Mouse (Mus musculus): Measurements from ENCODE around the gene Ttll8. TPM values are rescaled to one million over a fixed set of nuclear protein-coding genes. Genes with fewer than 3 reads are reported as not detected.

Ttll8 gene
- polyA plus RNA-seq, 1 experiment from 2014 or later: not detected

DNA sequence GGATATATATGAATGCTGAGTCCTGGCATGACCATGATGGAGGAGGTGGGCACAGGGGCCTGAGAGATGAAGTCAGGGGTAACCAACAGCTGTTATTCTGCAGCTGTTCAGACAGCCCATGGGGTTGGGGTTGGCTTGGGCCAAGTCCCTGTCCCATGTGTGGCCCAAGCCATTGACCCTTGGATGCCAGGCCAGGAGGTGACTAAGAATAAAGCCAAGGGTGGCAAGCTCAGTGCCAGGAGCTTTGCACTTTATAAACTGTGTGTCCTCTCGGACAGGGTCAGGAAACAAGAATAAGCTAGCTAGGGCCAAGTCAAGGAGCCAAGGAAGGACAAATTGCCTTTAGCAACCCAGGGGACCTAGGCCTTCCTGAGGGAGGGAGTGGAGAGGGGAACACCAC is 62.0 kb downstream of the Ttll8 start:
- Histone ChIP-seq H3K36me3 (replicated peaks; ENCODE audit: control insufficient read depth, insufficient read depth) (no peaks in the 10 kb centered on the region), H3K4me3 (replicated peaks; ENCODE audit: low read length) (no peak overlapping the region), H3K27me3 (ENCODE audit: control insufficient read depth, insufficient read depth, low read length) (peaks cover 7% of the 10 kb centered on the region), H3K4me2 (replicated peaks) (no peak overlapping the region), H3K4me1 (replicated peaks; ENCODE audit: control insufficient read depth, insufficient read depth, low read length) (peaks cover 4% of the 10 kb centered on the region; the same call in 1 of the 2 replicates), H3K9me3 (ENCODE audit: control insufficient read depth, low read length) (no peaks in the 10 kb centered on the region), H3K9ac (no peak overlapping the region), H3K27ac (no peak overlapping the region)
- no peak for DNase-seq (ENCODE audit: low spot score)
- 92% methylated on average over 1 of the region's 1 CpGs for WGBS
- ATAC-seq (ENCODE audit: low FRiP score): no peak

DNA sequence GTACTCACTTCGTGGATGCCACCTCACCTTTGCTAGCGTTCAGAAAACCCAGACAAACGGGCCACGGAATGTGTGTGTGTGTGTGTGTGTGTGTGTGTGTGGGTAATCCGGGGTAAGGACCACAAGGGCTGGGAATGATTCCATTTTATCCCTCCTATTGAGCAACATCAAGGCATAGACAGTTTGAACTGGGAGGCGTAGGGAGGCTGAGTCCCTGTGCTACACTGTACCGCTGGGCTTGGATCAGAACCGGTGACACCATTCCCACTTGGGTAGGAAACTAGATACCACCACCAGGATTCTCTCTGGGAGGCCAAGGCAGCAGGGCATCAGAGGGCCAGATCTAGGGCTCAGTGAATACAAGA is 62.6 kb downstream of the Ttll8 start:
- H3K27ac ChIP-seq: no peak overlapping the region
- no peak for DNase-seq (ENCODE audit: low spot score)

DNA sequence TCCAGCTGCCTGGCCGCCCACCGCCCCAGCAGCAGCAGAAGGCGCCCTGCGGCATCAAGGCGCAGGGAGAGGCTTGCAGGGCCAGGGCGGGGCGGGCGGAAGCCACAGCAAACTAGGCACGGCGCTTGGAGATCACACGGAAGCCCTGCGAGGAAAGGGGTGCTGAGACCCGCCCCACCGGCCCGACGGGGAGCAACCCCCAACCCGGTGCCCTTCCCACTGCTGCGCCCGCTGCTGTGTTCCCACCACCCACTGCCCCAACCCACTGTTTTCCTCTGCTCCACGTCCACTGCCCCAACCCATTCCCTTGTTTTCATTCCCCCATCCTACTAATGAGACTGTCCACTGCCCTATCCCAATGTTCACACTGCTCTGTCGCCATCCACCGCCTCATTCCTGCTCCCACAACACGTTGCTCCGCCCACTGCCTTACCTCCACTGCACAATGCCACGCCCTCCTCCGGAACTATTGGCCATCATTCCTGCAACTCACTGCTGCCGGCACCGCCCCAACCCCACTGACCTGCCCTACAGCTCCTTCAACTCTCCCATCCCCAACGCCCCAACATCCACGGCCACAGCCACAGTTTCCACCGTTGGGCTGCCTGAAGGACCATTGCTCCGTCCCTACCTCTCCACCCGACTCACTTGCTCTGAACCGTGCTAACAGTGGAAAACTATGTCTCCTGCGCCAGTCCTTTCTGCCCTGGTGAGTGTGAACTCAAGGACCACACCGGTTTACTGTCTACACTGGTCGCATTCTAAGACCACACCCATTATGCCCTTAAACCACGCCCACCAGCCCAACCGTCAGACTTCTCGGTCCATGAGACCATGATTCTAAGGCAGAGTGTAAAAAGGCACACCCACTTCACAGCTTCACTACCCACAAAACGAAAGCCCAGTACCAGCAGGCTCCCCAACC is 63.2 kb downstream of the Ttll8 start:
- peak overlapping the region; percentile 36 for H3K4me3 ChIP-seq (replicated peaks; ENCODE audit: low read length)
- DNase-seq (ENCODE audit: low spot score) (peak; percentile 74), ATAC-seq (ENCODE audit: low FRiP score) (peak; percentile 90)
- no peaks in the 10 kb centered on the region for H3K36me3 ChIP-seq (replicated peaks; ENCODE audit: control insufficient read depth, insufficient read depth)
- WGBS: 2% methylated on average over 41 of the region's 41 CpGs
- no peaks in the 10 kb centered on the region for H3K9me3 ChIP-seq (ENCODE audit: control insufficient read depth, low read length)
- H3K4me1 ChIP-seq (replicated peaks; ENCODE audit: control insufficient read depth, insufficient read depth, low read length): peaks cover 4% of the 10 kb centered on the region; the same call in 1 of the 2 replicates
- H3K9ac ChIP-seq: peak overlapping the region; percentile 58
- H3K4me2 ChIP-seq (replicated peaks): peak overlapping the region; percentile 83
- H3K27me3 ChIP-seq (ENCODE audit: control insufficient read depth, insufficient read depth, low read length): peaks cover 7% of the 10 kb centered on the region
- H3K27ac ChIP-seq: no peak overlapping the region

More for the DNA sequence above, 62.6 kb downstream of the Ttll8 start:
- H3K4me2 ChIP-seq (replicated peaks): peak overlapping the region; percentile 83; the same call in 1 of the 2 replicates
- H3K9ac ChIP-seq: no peak overlapping the region
- ATAC-seq (ENCODE audit: low FRiP score): no peak
- peaks cover 4% of the 10 kb centered on the region; the same call in 1 of the 2 replicates for H3K4me1 ChIP-seq (replicated peaks; ENCODE audit: control insufficient read depth, insufficient read depth, low read length)
- H3K9me3 ChIP-seq (ENCODE audit: control insufficient read depth, low read length): no peaks in the 10 kb centered on the region
- no peaks in the 10 kb centered on the region for H3K36me3 ChIP-seq (replicated peaks; ENCODE audit: control insufficient read depth, insufficient read depth)
- H3K27me3 ChIP-seq (ENCODE audit: control insufficient read depth, insufficient read depth, low read length): peaks cover 7% of the 10 kb centered on the region
- H3K4me3 ChIP-seq (replicated peaks; ENCODE audit: low read length): no peak overlapping the region
- WGBS: 67% methylated on average over 8 of the region's 8 CpGs

DNA sequence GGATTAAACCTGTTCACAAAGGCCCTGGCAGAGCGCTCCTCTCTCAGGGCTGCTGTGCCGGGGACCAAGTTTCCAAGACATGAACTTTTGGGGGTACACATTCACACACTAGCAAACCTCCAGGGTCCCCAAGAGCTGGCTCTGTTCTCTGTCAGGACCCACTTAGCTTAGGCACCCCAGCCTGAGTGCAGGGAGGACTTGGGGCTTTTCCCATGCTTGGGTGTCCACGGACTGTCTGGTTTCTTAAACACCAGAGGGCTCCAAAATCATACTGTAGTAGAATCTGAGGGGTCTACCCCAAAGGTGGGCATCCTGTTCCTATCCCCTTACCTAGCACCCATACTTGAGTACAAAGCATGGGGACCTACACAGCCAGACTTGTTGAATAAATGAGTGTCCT is 64.2 kb downstream of the Ttll8 start:
- no peaks in the 10 kb centered on the region for H3K36me3 ChIP-seq (replicated peaks; ENCODE audit: control insufficient read depth, insufficient read depth)
- peak overlapping the region; percentile 36 for H3K4me3 ChIP-seq (replicated peaks; ENCODE audit: low read length)
- no peak overlapping the region for H3K9ac ChIP-seq
- 86% methylated on average over 3 of the region's 3 CpGs for whole genome bisulfite sequencing
- H3K4me1 ChIP-seq (replicated peaks; ENCODE audit: control insufficient read depth, insufficient read depth, low read length): peaks cover 4% of the 10 kb centered on the region; the same call in 1 of the 2 replicates
- peak overlapping the region; percentile 83 for H3K4me2 ChIP-seq (replicated peaks)
- no peak for DNase-seq (ENCODE audit: low spot score)
- H3K27me3 ChIP-seq (ENCODE audit: control insufficient read depth, insufficient read depth, low read length): peaks cover 7% of the 10 kb centered on the region
- no peaks in the 10 kb centered on the region for H3K9me3 ChIP-seq (ENCODE audit: control insufficient read depth, low read length)
- no peak for ATAC-seq (ENCODE audit: low FRiP score)
- H3K27ac ChIP-seq: no peak overlapping the region

DNA sequence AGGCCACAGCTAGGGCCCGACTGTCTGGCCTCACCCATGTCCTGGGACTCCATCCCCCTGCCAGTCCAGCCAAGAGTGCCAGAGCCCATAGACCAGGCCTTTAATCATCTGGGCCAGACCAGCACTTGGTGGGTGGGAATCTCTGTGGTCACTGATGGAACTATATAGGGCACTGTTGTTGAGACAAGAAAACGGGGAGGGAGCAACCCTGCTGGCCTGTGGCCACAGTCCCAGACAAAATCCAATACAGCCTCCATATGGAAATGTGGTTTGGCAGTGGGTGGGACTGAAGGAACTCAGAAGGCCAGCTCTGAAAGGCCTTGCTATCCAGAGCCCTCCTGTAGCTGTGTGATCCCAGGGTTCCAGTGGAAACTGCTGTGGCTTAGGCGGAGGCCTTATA is 65.2 kb downstream of the Ttll8 start:
- Histone ChIP-seq H3K9ac (no peak overlapping the region), H3K27me3 (ENCODE audit: control insufficient read depth, insufficient read depth, low read length) (peaks cover 7% of the 10 kb centered on the region), H3K4me2 (replicated peaks) (no peak overlapping the region), H3K4me3 (replicated peaks; ENCODE audit: low read length) (no peak overlapping the region), H3K27ac (no peak overlapping the region), H3K9me3 (ENCODE audit: control insufficient read depth, low read length) (no peaks in the 10 kb centered on the region), H3K36me3 (replicated peaks; ENCODE audit: control insufficient read depth, insufficient read depth) (no peaks in the 10 kb centered on the region), H3K4me1 (replicated peaks; ENCODE audit: control insufficient read depth, insufficient read depth, low read length) (peaks cover 4% of the 10 kb centered on the region; the same call in 1 of the 2 replicates)
- DNase-seq (ENCODE audit: low spot score) (no peak), ATAC-seq (ENCODE audit: low FRiP score) (no peak)
- WGBS: 79% methylated on average over 3 of the region's 3 CpGs

DNA sequence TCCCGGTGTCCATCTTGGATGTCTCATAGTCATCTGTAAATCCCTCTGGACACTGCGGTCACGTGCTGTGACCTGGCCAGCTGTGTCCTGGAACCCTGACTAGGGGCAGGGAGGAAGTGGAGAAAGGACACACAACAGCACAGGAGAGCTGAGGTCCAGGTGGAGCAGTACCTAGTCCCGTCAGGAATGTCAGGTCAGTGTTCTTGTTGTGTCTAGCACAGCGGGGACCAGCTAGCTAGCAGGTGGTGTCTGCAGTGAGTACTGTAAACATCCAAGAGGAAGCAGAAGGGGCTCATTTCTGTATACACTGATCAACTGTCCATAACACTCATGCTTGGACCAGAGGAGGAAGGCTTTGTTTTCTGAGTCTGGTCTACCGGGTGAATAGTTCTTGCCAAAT is 68.8 kb downstream of the Ttll8 start:
- WGBS: 83% methylated on average over 6 of the region's 6 CpGs
- DNase-seq (ENCODE audit: low spot score): no peak
- Histone ChIP-seq H3K36me3 (replicated peaks; ENCODE audit: control insufficient read depth, insufficient read depth) (no peaks in the 10 kb centered on the region), H3K27ac (no peak overlapping the region), H3K4me3 (replicated peaks; ENCODE audit: low read length) (no peak overlapping the region), H3K4me1 (replicated peaks; ENCODE audit: control insufficient read depth, insufficient read depth, low read length) (peaks cover 3% of the 10 kb centered on the region; the same call in 1 of the 2 replicates), H3K9me3 (ENCODE audit: control insufficient read depth, low read length) (no peaks in the 10 kb centered on the region), H3K27me3 (ENCODE audit: control insufficient read depth, insufficient read depth, low read length) (peaks cover 7% of the 10 kb centered on the region; the same call in 1 of the 2 replicates), H3K4me2 (replicated peaks) (no peak overlapping the region), H3K9ac (no peak overlapping the region)
- no peak for ATAC-seq (ENCODE audit: low FRiP score)

DNA sequence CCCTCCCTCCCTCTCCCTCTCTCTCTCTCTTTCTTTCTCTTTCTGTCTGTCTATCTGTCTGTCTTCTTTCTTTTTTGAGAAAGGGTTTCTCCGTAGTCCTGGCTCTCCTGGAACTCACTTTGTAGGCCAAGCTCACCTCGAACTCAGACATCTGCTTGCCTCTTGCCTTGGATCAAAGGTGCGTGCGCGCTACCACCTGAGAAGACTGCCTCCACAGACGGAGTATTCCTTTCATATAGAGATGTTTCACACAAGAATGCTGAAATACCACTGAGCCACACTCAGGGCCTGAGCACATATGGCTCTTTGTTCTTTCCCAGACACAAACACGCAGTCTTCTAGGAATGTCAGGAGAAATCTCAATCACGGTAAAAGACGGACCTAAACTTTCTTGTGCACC is 70.9 kb downstream of the Ttll8 start:
- WGBS: 88% methylated on average over 9 of the region's 9 CpGs

DNA sequence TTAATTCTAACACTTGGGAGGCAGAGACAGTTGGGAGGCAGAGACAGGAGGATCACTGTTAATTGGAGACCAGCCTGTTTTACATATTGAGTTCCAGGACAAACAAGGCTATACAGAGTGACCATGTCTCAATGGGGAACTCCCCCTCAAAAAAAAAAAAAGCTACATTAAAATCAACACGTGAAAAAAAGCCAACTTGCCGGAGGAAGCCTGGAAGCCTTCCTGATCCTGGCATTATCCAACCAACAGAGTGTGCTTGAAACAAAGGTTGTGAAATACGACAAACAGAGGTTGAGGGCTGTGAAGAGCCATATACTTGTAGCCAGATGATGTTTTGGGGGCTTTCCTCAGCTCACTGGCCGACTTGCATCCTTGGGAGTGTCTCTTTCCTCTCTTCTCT is 71.4 kb downstream of the Ttll8 start:
- Histone ChIP-seq H3K4me2 (replicated peaks) (no peak overlapping the region), H3K36me3 (replicated peaks; ENCODE audit: control insufficient read depth, insufficient read depth) (no peaks in the 10 kb centered on the region), H3K27ac (no peak overlapping the region), H3K4me3 (replicated peaks; ENCODE audit: low read length) (no peak overlapping the region), H3K9me3 (ENCODE audit: control insufficient read depth, low read length) (no peaks in the 10 kb centered on the region), H3K27me3 (ENCODE audit: control insufficient read depth, insufficient read depth, low read length) (no peaks in the 10 kb centered on the region), H3K9ac (no peak overlapping the region), H3K4me1 (replicated peaks; ENCODE audit: control insufficient read depth, insufficient read depth, low read length) (no peaks in the 10 kb centered on the region)
- DNase-seq (ENCODE audit: low spot score) (no peak), ATAC-seq (ENCODE audit: low FRiP score) (no peak)
- WGBS: 64% methylated on average over 4 of the region's 4 CpGs

More for the DNA sequence above, 70.9 kb downstream of the Ttll8 start:
- DNase-seq (ENCODE audit: low spot score): no peak
- Histone ChIP-seq H3K4me2 (replicated peaks) (no peak overlapping the region), H3K9ac (no peak overlapping the region), H3K9me3 (ENCODE audit: control insufficient read depth, low read length) (no peaks in the 10 kb centered on the region), H3K27ac (no peak overlapping the region), H3K4me1 (replicated peaks; ENCODE audit: control insufficient read depth, insufficient read depth, low read length) (no peaks in the 10 kb centered on the region), H3K27me3 (ENCODE audit: control insufficient read depth, insufficient read depth, low read length) (no peaks in the 10 kb centered on the region), H3K36me3 (replicated peaks; ENCODE audit: control insufficient read depth, insufficient read depth) (no peaks in the 10 kb centered on the region), H3K4me3 (replicated peaks; ENCODE audit: low read length) (no peak overlapping the region)
- no peak for ATAC-seq (ENCODE audit: low FRiP score)

DNA sequence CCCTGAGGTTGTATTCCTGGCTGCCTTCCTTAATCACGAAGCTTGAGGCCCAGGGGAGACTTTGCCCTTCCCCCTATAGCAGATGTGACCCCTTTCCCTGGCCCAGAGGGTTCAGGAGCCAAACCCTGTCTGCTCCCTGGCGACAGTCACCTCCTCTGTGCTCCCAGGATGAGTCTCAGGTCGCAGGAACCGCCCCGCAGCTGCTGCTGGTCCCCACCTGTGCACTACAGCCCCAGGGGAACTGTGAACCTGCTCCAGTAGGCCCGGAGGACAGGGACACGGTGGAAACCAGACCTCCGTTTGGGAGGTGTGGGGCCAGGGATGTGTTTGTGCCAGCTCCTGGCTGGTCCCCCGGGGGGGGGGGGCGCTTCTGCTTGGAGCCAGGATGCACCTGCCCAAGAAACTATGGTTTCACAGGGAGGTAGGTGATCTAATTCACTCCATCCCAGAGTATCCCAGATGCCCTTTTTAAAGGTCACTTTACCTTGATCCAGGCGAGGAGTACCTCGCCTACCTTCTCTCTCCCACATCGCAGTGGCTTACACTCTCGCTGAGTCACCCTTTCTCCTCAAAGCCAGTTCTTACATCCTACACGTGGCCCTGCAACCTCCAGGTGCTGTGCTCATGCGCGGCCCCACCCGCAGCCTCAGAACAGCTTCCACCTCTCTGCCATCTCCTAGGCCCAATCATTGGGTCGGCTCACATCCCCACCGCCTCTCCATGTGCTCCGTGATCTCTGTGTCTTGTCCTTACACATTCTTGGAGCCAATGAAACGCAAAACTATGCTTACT is 72.8 kb downstream of the Ttll8 start:
- WGBS: 61% methylated on average over 22 of the region's 22 CpGs
- Histone ChIP-seq H3K9ac (no peak overlapping the region), H3K36me3 (replicated peaks; ENCODE audit: control insufficient read depth, insufficient read depth) (no peaks in the 10 kb centered on the region), H3K4me3 (replicated peaks; ENCODE audit: low read length) (no peak overlapping the region), H3K4me2 (replicated peaks) (no peak overlapping the region), H3K4me1 (replicated peaks; ENCODE audit: control insufficient read depth, insufficient read depth, low read length) (no peaks in the 10 kb centered on the region), H3K27me3 (ENCODE audit: control insufficient read depth, insufficient read depth, low read length) (no peaks in the 10 kb centered on the region), H3K9me3 (ENCODE audit: control insufficient read depth, low read length) (no peaks in the 10 kb centered on the region), H3K27ac (no peak overlapping the region)
- ATAC-seq (ENCODE audit: low FRiP score) (no peak), DNase-seq (ENCODE audit: low spot score) (no peak)

All from hindbrain, embryonic 14.5 days (tissue).